Mouse (Mus musculus): ENCODE data around the gene Nexn.

The Nexn gene

GRCm38 (mm10) chr3:152245273-152245910, 20.8 kb downstream of the Nexn start:
- in situ Hi-C loops (cut with MboI; ENCODE audit: unreplicated experiment in 2 of 2), result loop anchor here (25.0 kb wide), 2 partner anchors 133 to 1667 kb away; partner anchors contain the start of genes Msh4 (in 1 of the 2) and Rabggtb (in 1 of the 2)

- in situ Hi-C loops (cut with MboI; ENCODE audit: unreplicated experiment in 2 of 2), result loop anchor here (25.0 kb wide), 2 partner anchors 131 to 1669 kb away; partner anchors contain the start of genes Msh4 (in 1 of the 2) and Rabggtb (in 1 of the 2)
Measured at GRCm38 (mm10) chr3:152243304-152243703, 22.8 kb downstream of the Nexn start.

GRCm38 (mm10) chr3:152241098-152241497, 25.1 kb downstream of the Nexn start:
- in situ Hi-C loops (cut with MboI; ENCODE audit: unreplicated experiment in 2 of 2), result loop anchor here (25.0 kb wide), 2 partner anchors 129 to 1671 kb away; partner anchors contain the start of genes Msh4 (in 1 of the 2) and Rabggtb (in 1 of the 2)

- in situ Hi-C loops (cut with MboI; ENCODE audit: unreplicated experiment in 2 of 2), result loop anchor here (25.0 kb wide), 2 partner anchors 127 to 1673 kb away; partner anchors contain the start of genes Msh4 (in 1 of the 2) and Rabggtb (in 1 of the 2)
Measured at GRCm38 (mm10) chr3:152239592-152239991, 26.6 kb downstream of the Nexn start.

GRCm38 (mm10) chr3:152238836-152239235, 27.3 kb downstream of the Nexn start:
- in situ Hi-C loops (cut with MboI; ENCODE audit: unreplicated experiment in 2 of 2), result loop anchor here (25.0 kb wide), 2 partner anchors 127 to 1673 kb away; partner anchors contain the start of genes Msh4 (in 1 of the 2) and Rabggtb (in 1 of the 2)

GRCm38 (mm10) chr3:152235805-152236204, 30.3 kb downstream of the Nexn start:
- in situ Hi-C loops (cut with MboI; ENCODE audit: unreplicated experiment in 2 of 2), result loop anchor here (25.0 kb wide), 2 partner anchors 124 to 1676 kb away; partner anchors contain the start of genes Msh4 (in 1 of the 2) and Rabggtb (in 1 of the 2)

- in situ Hi-C loops (cut with MboI; ENCODE audit: unreplicated experiment in 2 of 2), result loop anchor here (25.0 kb wide), 2 partner anchors 123 to 1677 kb away; partner anchors contain the start of genes Msh4 (in 1 of the 2) and Rabggtb (in 1 of the 2)
Measured at GRCm38 (mm10) chr3:152235238-152235637, 30.9 kb downstream of the Nexn start.

GRCm38 (mm10) chr3:152231333-152232100, 34.6 kb downstream of the Nexn start:
- in situ Hi-C loops (cut with MboI; ENCODE audit: unreplicated experiment in 2 of 2), result loop anchor here (25.0 kb wide), 2 partner anchors 119 to 1681 kb away; partner anchors contain the start of genes Msh4 (in 1 of the 2) and Rabggtb (in 1 of the 2)

GRCm38 (mm10) chr3:152229271-152229670, 36.9 kb downstream of the Nexn start:
- in situ Hi-C loops (cut with MboI; ENCODE audit: unreplicated experiment in 2 of 2), result loop anchor here (10.0 to 25.0 kb wide), 3 partner anchors 117 to 1683 kb away; partner anchors contain the start of genes Msh4 (in 1 of the 2) and Rabggtb (in 1 of the 2)

GRCm38 (mm10) chr3:152228843-152229242, 37.3 kb downstream of the Nexn start:
- in situ Hi-C loops (cut with MboI; ENCODE audit: unreplicated experiment in 2 of 2), result loop anchor here (10.0 to 25.0 kb wide), 3 partner anchors 117 to 1683 kb away; partner anchors contain the start of genes Msh4 (in 1 of the 2) and Rabggtb (in 1 of the 2)

GRCm38 (mm10) chr3:152225906-152226305, 40.2 kb downstream of the Nexn start:
- in situ Hi-C loops (cut with MboI; ENCODE audit: unreplicated experiment in 2 of 2), result loop anchor here (10.0 to 25.0 kb wide), 3 partner anchors 114 to 1686 kb away; partner anchors contain the start of genes Msh4 (in 1 of the 2) and Rabggtb (in 1 of the 2)

- in situ Hi-C loops (cut with MboI; ENCODE audit: unreplicated experiment in 2 of 2), result loop anchor here (10.0 to 25.0 kb wide), 4 partner anchors 113 to 1712 kb away; partner anchors contain the start of genes Acadm (in 1 of the 2), Msh4 (in 1 of the 2) and Rabggtb (in 1 of the 2)
Measured at GRCm38 (mm10) chr3:152224918-152225317, 41.2 kb downstream of the Nexn start.

- in situ Hi-C loops (cut with MboI; ENCODE audit: unreplicated experiment in 2 of 2), result loop anchor here in 1 of 2 experiments (25.0 kb wide), 1 partner anchor 1724 kb away; the partner anchor contains the start of gene Acadm
Measured at GRCm38 (mm10) chr3:152213416-152213815, 52.7 kb downstream of the Nexn start.

- in situ Hi-C loops (cut with MboI; ENCODE audit: unreplicated experiment in 2 of 2), result loop anchor here in 1 of 2 experiments (25.0 kb wide), 1 partner anchor 1725 kb away; the partner anchor contains the start of gene Acadm
Measured at GRCm38 (mm10) chr3:152211731-152212279, 54.3 kb downstream of the Nexn start.

GRCm38 (mm10) chr3:152210728-152211391, 55.3 kb downstream of the Nexn start:
- in situ Hi-C loops (cut with MboI; ENCODE audit: unreplicated experiment in 2 of 2), result loop anchor here in 1 of 2 experiments (25.0 kb wide), 1 partner anchor 1726 kb away; the partner anchor contains the start of gene Acadm

- in situ Hi-C loops (cut with MboI; ENCODE audit: unreplicated experiment in 2 of 2), result loop anchor here in 1 of 2 experiments (25.0 kb wide), 1 partner anchor 1727 kb away; the partner anchor contains the start of gene Acadm
Measured at GRCm38 (mm10) chr3:152209967-152210634, 56.0 kb downstream of the Nexn start, which contains the start of the genes Dnajb4 and Fubp1. Dnajb4 (minus strand) TSS chr3:152210302. Fubp1 (plus strand) TSS chr3:152210422.

- in situ Hi-C loops (cut with MboI; ENCODE audit: unreplicated experiment in 2 of 2), result loop anchor here in 1 of 2 experiments (25.0 kb wide), 1 partner anchor 1728 kb away; the partner anchor contains the start of gene Acadm
Measured at GRCm38 (mm10) chr3:152209177-152209966, 56.8 kb downstream of the Nexn start.
